Mouse (Mus musculus) brain, embryonic 14.5 days (tissue): ENCODE results near the gene Celsr2. TPM values are rescaled to one million over a fixed set of nuclear protein-coding genes. Genes with fewer than 3 reads are reported as not detected.
A peak's percentile ranks its signal among the peaks of the same experiment; 100 is the strongest.

Experiments used
- DNase-seq: peaks from one replicate; pipeline ENCODE4 v3.0.0-alpha.2; 2011; ENCODE audit warnings: low read depth
- CTCF ChIP-seq: fragments of 200-500 bp; IDR thresholded peaks from 2 replicates; pipeline ENCODE4 v1.5.1; 2012; ENCODE audit warnings: inconsistent platforms, mild to moderate bottlenecking, moderate library complexity, borderline replicate concordance; ENCODE audit not compliant: insufficient read depth, insufficient read length; ENCODE audit errors: extremely low read depth
- POLR2A ChIP-seq: fragments of 200-500 bp; IDR thresholded peaks from 2 replicates; pipeline ENCODE4 v1.6.1; 2012; ENCODE audit warnings: mild to moderate bottlenecking, inconsistent platforms, borderline replicate concordance; ENCODE audit not compliant: poor library complexity, insufficient read depth, insufficient read length, severe bottlenecking; ENCODE audit errors: extremely low read depth
- polyA plus RNA-seq: library from polyadenylated mRNA; depleted of rRNA; stranded (reverse); fragments of >200 nt; gene quantifications from 2 replicates; pipeline ENCODE4 v1.2.3, GENCODE M21; 2012; rRNA removed

The Celsr2 gene
- polyA plus RNA-seq, 1 experiment, result 101 TPM

DNA sequence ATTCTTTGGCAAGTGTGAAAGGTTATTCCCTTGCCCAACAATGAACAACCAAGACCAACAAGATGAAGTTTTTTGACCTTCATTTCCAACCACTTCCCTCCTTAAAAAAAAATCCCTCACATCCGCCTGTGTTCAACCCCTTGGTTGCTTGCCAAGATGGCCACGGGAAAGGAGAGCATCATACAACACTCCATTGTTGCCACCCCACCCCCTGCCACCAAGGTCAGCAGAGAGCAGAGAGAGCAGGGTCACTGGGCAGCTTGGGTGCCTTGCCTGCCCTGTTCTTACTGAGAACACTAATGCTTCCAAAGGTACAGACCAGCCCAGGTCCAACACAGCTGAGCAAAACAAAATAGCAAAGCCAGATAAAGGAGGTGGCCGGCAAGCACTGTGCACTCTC lies 43.1 kb downstream of the Celsr2 start:
- TF ChIP-seq POLR2A, result no peak
- TF ChIP-seq CTCF, result no peak
- DNase-seq, result no peak

DNA sequence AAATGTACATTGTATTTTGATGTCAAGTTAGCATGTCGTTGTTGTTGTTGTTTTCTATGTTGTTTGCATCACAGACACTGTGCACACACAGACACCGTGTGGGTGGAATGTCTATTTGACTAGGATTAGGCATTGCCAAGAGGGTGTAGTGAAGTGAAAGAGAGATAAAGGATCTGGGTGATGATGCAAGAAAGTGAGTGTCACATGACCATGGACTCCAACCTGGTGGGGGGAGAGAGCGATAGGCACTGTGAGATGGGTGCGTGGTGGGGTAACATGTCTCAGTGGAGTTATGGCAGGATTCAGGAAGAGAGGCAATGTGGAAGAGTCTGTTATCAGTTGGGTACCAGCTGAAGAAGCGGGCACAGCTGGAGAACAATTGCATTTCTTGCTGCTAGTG lies 46.6 kb downstream of the Celsr2 start:
- no peak for TF ChIP-seq POLR2A
- no peak for TF ChIP-seq CTCF
- no peak for DNase-seq

DNA sequence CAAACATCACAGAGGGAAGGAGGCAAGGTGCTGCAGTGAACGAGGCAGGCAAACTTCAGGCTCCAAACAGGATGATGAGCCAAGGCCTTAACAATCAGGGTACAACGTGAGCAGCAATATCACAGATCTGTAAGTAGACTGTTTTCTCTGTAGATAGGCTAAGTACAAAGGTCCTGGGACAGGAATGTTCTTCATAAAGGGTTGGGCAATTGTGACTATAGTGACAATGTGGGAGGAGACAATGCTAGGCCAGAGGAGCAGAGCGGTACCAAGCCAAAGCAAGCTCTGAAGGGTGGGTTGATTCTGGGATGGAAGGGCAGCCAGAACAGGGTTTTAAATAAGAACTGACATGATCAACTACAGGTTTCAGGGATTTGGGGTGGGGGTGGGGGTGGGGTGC lies 47.5 kb downstream of the Celsr2 start:
- no peak for DNase-seq
- TF ChIP-seq POLR2A (no peak), CTCF (no peak)

DNA sequence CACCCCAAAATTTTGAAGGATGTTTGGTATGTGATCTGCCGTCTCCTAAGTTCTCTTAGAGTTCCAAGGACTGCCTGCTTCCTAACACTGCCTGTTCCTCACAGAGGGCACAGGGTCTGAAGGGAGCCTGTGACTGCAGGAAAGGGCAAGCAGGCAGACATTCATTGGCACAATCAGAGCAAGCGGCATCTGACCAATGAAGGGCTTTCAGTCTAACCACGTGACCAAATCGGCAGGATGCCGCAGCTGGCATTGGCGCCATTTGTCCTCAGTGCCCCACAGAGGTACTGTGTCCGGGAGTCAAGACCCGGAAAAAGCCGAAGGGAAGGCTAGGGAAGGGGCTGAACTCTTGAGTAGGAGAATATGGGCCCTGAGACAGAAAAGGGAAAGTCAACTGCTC lies 48.2 kb downstream of the Celsr2 start:
- no peak for TF ChIP-seq POLR2A
- TF ChIP-seq CTCF, result no peak
- DNase-seq, result peak; percentile 67

DNA sequence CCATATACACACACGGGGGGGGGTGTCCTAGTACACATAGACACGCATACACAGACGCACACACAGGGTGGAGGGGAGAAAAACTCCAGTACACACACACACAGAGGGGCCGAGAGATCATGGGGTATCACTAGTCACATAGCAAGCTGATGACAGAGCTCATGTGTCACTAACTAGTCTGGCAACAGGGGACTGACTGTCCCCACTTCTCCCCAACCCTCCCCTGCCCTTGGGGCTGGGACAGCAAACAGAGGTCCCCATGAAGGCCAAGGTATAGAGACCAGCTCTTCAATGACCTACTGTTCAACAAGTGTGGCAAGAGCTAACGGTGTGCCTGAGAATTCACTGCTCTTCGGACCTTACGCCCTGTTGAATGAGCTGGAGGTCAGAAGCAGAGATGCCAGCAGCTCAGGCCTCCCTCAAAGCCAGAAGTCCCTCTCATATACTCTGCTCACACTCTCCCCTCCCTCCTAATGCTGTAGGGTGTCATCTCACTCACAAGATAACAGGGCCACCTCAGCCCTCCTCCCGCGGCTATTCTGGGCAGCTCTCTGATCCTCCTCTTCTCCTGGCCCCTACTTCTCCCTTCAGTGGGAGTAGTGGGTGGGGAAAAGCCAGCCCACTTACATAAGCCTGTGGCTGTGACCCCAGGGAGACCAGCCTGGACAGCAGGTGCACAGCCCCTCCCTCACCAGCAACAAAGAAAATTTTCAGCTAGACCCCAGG lies 50.9 kb downstream of the Celsr2 start, which contains the start of gene Mybphl:
TSS of gene Mybphl (plus strand) at position 642 of the 726 bp plus-strand sequence.
- TF ChIP-seq POLR2A, result no peak
- TF ChIP-seq CTCF, result no peak
- no peak for DNase-seq

DNA sequence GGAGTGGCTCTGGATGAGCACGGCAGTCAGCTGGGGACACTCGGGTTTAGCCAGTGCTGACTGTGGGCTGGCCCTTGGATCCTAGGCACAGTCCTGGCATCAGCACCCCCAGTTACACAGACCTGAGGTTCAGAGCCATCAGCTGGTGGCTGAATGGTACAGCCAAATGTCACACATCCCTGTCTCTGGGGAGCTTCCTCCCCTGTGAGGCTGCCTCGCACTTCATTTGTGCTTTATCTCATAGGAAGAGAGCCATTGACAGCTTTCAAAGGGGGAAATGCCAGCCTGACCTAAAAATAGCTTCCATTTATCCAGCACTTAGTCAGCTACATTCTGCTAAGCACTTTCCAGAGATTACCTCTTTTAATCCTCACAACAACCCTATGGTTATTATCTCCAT lies 51.7 kb downstream of the Celsr2 start:
- no peak for TF ChIP-seq POLR2A
- no peak for TF ChIP-seq CTCF
- peak; percentile 55 for DNase-seq

DNA sequence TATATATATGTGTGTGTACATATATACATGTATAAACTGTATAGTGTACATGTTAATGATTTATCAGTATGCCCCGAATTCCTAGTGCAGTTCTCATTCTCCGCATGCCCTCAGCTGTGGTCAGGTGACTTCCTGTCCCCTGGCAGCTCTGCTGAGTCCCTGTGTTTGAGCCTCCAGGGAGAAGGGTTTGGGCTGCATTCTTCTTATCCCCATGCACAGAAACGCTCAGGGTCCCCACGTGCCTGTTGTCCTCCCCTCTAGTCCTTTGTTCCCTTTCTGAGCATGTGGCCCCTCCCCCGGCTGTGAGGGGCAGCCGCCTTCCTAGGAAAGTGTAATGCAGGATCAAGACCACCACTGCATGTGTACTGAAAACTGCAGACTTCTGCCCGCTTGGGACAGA lies 54.5 kb downstream of the Celsr2 start:
- peak; percentile 67 for DNase-seq
- no peak for TF ChIP-seq CTCF
- no peak for TF ChIP-seq POLR2A

DNA sequence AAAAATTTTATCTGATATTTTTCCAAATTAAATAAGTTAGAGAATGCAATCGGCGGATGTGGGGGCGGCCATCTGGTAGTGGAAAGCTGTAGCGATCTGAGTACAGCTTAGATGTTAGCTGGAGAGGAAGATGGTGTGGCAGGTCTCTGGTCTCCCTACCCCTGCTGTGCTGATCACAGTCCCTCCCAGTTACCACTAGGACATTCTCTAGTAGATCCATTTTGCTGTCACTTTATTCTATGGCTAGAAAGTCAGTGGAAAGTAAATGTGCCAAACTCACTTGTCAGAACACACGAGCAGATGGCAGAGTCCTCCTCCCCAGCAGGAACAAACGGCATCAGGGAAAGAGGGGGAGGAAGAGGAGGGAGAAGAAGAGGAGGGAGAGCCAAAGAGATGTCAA lies 56.9 kb downstream of the Celsr2 start:
- TF ChIP-seq CTCF (no peak), POLR2A (no peak)
- peak; percentile 72 for DNase-seq

DNA sequence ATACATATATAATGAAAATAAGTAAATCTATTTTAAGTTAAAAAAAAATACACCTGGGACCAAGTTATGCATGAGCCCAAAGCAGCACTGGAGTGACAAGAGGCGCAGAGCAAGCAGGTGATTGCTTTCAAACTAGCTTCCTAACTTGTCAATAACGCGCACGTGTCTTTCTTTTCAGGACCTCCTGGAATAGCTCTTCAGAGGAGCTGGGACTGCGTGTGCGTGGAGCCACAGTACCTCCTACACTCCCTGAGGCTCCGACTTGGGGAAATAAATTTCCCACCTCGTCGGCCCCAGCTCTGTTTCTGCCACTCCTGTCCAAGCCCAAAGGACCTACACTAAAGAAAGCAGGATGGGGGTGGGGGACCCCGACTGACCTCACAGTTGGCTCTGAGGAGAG lies 58.3 kb downstream of the Celsr2 start:
- TF ChIP-seq POLR2A (no peak), CTCF (no peak)

DNA sequence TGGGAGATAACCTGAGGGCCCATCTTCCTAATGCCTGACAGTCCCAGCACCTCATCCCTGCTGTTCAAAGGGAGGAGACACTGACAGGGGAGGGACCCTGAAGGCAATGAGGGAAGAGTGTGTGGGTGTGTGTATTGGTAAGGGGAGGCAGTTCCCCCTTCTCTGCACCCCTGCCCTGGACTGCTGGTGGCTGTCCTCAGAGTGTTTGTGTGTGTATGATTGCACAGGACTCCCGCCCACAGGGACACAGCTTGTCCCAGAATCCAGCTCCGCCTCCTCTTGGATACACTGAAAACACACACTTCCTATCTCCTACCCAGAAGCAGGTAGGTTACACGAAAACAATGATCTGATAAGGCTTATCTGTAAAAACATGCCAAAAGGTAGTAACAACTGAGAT lies 60.1 kb downstream of the Celsr2 start:
- TF ChIP-seq POLR2A (no peak), CTCF (no peak)
- DNase-seq, result no peak

More for the DNA sequence above, 58.3 kb downstream of the Celsr2 start:
- DNase-seq, result no peak

DNA sequence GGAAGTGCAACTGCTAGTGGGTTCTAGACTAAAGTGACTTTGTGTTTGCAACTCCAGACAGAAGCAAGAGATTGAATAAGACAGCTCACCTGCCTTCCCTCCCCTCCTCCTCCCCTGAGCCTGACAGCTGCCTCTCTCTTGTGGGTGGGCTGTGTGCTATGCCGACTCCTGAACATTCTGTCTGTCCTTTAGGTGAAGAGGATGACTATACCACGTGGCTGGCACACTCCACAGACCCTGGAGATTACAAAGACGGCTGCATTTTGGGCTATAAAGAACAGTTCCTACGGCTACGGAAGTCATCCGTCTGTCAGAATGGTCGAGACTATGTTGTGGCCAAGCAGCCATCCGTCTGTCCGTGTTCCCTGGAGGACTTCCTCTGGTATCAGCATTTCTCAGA lies 67.0 kb downstream of the Celsr2 start:
- TF ChIP-seq CTCF (no peak), POLR2A (no peak)
- no peak for DNase-seq

DNA sequence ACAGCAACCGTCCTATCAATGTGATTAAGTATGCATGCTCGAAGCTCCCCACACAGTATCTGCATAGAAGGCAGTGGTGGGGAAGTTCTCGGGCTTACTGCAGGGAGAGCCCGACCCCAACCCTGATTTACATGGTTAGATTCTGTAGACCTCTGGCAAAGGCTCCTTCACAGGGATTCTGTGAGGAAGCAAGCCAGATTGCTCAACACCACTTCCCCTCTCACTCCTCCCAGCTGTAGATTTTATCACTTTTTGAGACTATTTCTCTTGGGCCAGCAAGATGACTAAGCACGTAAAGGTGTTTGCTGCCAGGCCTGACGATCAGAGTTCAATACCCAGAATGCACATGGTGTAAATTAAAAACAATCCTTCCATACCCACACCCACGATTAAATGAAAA lies 69.5 kb downstream of the Celsr2 start:
- DNase-seq, result no peak
- TF ChIP-seq POLR2A (no peak), CTCF (no peak)

DNA sequence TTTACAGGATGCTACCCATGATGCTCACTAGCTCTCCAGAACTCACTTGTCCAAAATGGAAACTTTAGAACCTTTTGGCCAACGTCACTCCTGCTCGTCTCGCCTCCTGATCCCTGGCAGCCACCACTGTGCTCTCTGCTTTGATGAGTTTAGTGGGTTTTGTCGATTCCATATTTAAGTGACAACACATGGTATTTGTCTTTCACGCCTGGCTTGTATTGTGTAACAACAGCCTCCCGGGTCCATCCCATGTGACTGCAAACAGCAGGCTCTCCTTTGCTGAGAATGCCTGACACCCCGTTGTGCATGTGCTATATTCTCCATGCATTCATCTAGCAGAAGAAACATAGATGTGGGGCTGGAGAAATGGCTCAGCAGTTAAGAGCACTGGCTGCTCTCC lies 73.2 kb downstream of the Celsr2 start:
- no peak for DNase-seq
- no peak for TF ChIP-seq CTCF
- TF ChIP-seq POLR2A, result no peak

DNA sequence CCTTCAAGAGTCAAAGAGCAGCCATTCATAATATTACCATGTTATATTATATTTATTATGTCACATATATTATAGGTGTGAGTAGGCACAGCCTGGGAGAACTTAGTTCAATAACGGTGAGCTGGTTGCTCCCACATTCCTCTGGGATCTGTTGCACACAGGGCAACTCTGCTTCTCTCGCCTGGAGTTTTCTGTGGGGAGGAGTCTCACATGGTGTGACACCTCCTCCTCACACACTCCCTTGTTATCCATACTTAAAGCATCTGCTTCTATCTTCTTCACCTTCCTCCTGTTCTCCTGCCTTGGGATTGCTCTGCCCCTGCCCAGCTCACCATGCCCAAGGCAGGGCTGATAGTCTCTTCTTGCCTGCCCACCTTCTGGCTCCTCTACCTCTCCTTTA lies 74.3 kb downstream of the Celsr2 start:
- no peak for TF ChIP-seq CTCF
- no peak for TF ChIP-seq POLR2A
- DNase-seq, result no peak

Other genes starting within 250 kb of the Celsr2 start
- gene Amigo1, start 229.2 kb downstream of the Celsr2 start, polyA plus RNA-seq, result 19.5 and 25.0 TPM in 2 replicates
- 8.4 and 8.7 TPM in 2 replicates for gene Cyb561d1, start 214.3 kb downstream of the Celsr2 start, polyA plus RNA-seq
- gene Atxn7l2, start 204.6 kb downstream of the Celsr2 start, polyA plus RNA-seq, result 50.1 and 55.9 TPM in 2 replicates
- 1.0 and 2.8 TPM in 2 replicates for gene Sypl2, start 188.9 kb downstream of the Celsr2 start, polyA plus RNA-seq
- gene Psma5, start 158.6 kb downstream of the Celsr2 start, polyA plus RNA-seq, result 135 and 166 TPM in 2 replicates
- 74.2 and 79.2 TPM in 2 replicates for gene Sort1, start 131.5 kb downstream of the Celsr2 start, polyA plus RNA-seq
- 0.10 and 0.12 TPM in 2 replicates for gene Mybphl, start 50.6 kb downstream of the Celsr2 start, polyA plus RNA-seq
- gene Psrc1, start 31.7 kb downstream of the Celsr2 start, polyA plus RNA-seq, result 27.1 and 71.0 TPM in 2 replicates
- gene Sars, start 29.7 kb upstream of the Celsr2 start, polyA plus RNA-seq, result 120 and 161 TPM in 2 replicates
- 2.1 and 2.4 TPM in 2 replicates for gene 1700013F07Rik, start 118.6 kb upstream of the Celsr2 start, polyA plus RNA-seq
- gene 5330417C22Rik, start 121.0 kb upstream of the Celsr2 start, polyA plus RNA-seq, result 7.2 and 9.2 TPM in 2 replicates
- 9.1 and 18.1 TPM in 2 replicates for gene Tmem167b, start 146.9 kb upstream of the Celsr2 start, polyA plus RNA-seq
- 24.0 and 28.0 TPM in 2 replicates for gene Taf13, start 156.1 kb upstream of the Celsr2 start, polyA plus RNA-seq
- gene Wdr47, start 175.7 kb upstream of the Celsr2 start, polyA plus RNA-seq, result 91.4 and 92.7 TPM in 2 replicates
- gene Clcc1, start 238.4 kb upstream of the Celsr2 start, polyA plus RNA-seq, result 41.4 and 55.8 TPM in 2 replicates